Mouse (Mus musculus): ENCODE results near the gene Gnrhr. TPM values are rescaled to one million over a fixed set of nuclear protein-coding genes. Genes with fewer than 3 reads are reported as not detected.
A peak's percentile ranks its signal among the peaks of the same experiment; 100 is the strongest.

The Gnrhr gene
- polyA plus RNA-seq, 1 experiment = not detected

- Histone ChIP-seq H3K27ac (ENCODE audit: insufficient read depth, low read length) (peak within 1 kb of the TSS; percentile 54), H3K4me1 (ENCODE audit: control insufficient read depth, insufficient read depth, low read length) (0 out of 2 replicates have a peak, but pooled peaks cover 2% of the 10 kb centered on the region), H3K4me3 (ENCODE audit: insufficient read depth, low read length) (peak within 1 kb of the TSS; percentile 80)
- TF ChIP-seq POLR2A (IDR thresholded peaks at IDR 0.05; ENCODE audit: low read depth, low read length) (peak; percentile 85), CTCF (IDR thresholded peaks at IDR 0.05; ENCODE audit: borderline replicate concordance, insufficient read depth, low read length) (no peak)
Observed at GRCm38 (mm10) chr5:86172449-86173161, 25.1 kb downstream of the Gnrhr start, which contains the start of gene Uba6. TSS of gene Uba6 (minus strand) at chr5:86172803.

- Histone ChIP-seq H3K27ac (ENCODE audit: insufficient read depth, low read length) (peak overlapping the region; percentile 54), H3K4me3 (ENCODE audit: insufficient read depth, low read length) (peak overlapping the region; percentile 80), H3K4me1 (ENCODE audit: control insufficient read depth, insufficient read depth, low read length) (0 out of 2 replicates have a peak, but pooled peaks cover 2% of the 10 kb centered on the region)
- TF ChIP-seq CTCF (IDR thresholded peaks at IDR 0.05; ENCODE audit: borderline replicate concordance, insufficient read depth, low read length) (no peak), POLR2A (IDR thresholded peaks at IDR 0.05; ENCODE audit: low read depth, low read length) (no peak)
Observed at GRCm38 (mm10) chr5:86172088-86172448, 25.6 kb downstream of the Gnrhr start.

Other genes starting within 250 kb of the Gnrhr start
- 32.0 and 32.3 TPM in 2 replicates for gene Cenpc1, start 132.3 kb downstream of the Gnrhr start, polyA plus RNA-seq (2011; ENCODE audit: insufficient read length, low read depth, missing spikeins)
- gene Stap1, start 126.2 kb downstream of the Gnrhr start, polyA plus RNA-seq (2011; ENCODE audit: insufficient read length, low read depth, missing spikeins) = 1.3 TPM in 1 of 2 replicates, not detected in the other
- 68.7 and 86.8 TPM in 2 replicates for gene Uba6, start 25.1 kb downstream of the Gnrhr start, polyA plus RNA-seq (2011; ENCODE audit: insufficient read length, low read depth, missing spikeins)
- gene Tmprss11c, start 91.4 kb upstream of the Gnrhr start, polyA plus RNA-seq (2011; ENCODE audit: insufficient read length, low read depth, missing spikeins) = not detected in 2 replicates
- gene Tmprss11d, start 175.5 kb upstream of the Gnrhr start, polyA plus RNA-seq (2011; ENCODE audit: insufficient read length, low read depth, missing spikeins) = not detected in 2 replicates